Mouse (Mus musculus) right cerebral cortex, postnatal 25 days (tissue): ENCODE data around the gene Crybb1.

ENCODE experiments used
- DNase-seq: peaks from one replicate; pipeline ENCODE4 v3.0.0; 2022

Gene Crybb1

DNA sequence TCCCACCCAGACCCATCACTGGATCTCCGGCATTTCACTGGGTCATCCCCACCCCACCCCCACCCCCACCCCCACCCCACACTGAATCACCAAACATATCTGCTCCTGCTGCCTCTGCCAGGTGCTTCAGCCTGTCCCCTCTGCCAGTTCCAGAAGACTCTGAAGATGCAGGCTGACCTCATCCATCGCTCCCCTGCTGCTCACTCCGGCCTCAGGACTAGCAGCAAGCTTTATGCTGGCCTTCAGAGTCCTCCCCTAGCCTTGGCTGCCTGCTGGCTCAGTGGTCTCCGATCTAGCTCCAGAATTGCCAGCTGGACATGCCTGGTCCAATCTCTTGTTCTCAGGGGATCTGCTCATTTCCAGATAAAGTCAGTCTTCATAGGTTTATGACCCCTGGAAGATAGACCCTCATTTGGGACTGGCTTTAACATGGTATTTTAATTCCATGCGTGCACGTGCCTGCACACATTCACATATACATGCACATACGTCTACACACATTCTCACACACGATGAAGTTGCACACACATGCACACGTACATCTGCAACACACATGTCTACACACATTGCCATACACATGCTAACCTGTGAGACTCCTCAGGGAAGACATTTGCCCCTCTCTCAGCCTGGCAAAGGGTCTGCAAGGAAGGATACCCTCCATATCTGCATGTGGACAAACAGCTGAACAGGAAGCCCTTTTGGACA lies 17.6 kb upstream of the Crybb1 start:
- no peak for DNase-seq

DNA sequence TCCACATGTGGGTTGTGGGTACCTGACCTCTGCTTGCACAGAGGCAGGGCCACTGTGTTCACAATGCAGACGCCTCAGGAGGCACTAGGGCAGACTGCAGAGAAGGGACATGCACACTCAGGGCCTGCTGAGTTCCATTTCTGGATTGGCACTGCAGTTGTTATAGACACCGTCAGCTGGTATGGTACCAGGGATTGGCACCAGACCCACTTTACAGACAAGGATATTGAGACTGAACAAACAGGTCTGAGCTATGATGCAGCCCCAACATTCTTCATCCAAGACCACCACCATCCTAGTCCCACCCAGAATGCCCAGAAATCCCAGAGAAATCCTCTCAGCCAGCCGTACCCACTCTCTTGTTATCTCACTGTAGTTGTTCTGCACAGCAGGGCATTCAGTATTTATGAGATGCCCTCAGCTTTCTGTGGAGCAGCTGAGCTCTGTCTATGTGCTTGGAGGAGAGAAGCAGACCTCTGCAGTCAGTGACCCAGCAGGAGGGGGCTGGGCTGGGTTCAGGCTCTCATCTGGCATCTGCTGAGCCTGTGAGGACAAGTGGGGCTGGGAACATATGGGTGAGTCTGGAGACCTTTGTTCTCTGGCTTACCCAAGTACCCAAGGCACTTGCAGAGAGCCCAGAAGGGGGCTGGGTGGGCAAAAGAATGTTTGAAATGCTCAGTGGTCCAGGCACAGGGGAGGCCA lies 16.7 kb upstream of the Crybb1 start:
- no peak for DNase-seq

DNA sequence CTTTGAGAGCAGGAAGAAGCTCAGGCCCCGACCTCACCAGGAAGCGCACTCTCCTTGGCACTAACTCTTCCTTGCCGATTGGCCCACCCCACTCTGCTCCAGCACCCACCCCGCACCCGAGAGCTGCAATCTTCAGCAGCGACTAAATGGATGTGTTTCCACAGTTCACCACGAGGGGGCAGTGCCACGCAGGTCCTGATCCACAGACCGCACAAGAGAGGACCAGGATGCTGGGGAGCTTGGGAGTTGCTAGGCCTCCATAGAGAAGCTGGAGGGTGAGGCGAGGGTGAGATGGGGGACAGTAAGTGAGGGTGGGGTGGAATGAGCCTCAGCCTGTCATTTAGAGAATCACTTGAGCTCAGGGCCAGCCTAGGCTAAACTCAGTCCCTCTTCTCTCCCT lies 14.9 kb upstream of the Crybb1 start:
- peak; percentile 82 for DNase-seq

DNA sequence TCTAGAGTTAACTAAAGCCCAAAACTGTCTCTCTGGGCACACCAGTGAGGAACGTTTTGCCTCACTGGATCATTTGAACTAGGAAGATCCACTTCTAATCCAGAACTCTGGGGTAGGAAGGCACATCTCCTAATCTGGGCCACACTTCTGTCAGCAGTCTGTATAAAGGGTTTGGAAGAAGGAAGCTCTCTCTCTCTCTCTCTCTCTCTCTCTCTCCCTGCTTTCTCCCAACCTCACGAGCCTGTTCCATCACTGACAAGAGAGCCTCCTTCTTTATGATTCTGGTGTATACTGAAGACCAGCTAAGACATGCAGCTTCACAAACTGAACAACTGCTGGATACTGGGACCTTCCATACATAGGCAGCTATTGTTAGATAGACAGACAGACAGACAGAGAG lies 13.8 kb upstream of the Crybb1 start:
- no peak for DNase-seq

DNA sequence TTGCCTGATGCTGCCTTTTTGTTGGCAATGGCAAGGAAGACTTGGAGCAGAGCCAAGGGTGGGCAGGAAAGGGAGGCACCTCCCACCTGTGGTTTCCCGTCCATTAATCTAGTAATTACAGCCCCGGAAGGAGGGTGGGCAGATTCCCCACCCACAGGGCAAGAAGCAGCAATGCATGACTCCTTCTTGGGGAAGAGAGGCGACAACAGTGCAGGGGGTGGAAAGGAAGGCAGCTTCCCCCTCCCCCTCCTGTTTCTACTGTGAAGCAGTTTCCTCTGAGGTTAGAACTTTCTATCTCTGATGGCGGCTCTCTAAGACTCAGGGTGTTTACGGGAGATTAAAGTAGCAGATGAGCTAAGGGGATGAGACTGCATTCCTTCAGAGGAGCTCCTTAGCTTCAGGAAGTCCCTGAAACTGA lies 13.2 kb upstream of the Crybb1 start:
- DNase-seq: no peak

DNA sequence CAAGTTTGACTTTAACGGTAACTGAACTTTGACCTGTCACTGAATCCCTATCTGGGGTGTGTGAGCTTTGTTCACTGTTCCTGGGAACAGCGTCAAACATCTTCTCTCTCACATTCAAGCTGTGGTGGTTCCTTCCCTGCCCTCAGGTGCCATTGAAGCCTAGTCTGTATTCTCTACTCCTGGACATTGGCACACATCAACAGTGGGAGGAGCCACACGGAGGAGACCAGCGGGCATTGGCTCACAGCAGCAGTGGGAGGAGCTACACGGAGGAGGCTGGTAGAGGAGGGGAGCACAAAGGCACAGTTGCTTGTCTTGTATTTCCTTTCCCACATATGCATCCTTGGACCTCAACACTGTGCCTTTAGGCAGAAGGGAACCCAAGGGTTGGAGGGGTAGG lies 12.6 kb upstream of the Crybb1 start:
- no peak for DNase-seq

DNA sequence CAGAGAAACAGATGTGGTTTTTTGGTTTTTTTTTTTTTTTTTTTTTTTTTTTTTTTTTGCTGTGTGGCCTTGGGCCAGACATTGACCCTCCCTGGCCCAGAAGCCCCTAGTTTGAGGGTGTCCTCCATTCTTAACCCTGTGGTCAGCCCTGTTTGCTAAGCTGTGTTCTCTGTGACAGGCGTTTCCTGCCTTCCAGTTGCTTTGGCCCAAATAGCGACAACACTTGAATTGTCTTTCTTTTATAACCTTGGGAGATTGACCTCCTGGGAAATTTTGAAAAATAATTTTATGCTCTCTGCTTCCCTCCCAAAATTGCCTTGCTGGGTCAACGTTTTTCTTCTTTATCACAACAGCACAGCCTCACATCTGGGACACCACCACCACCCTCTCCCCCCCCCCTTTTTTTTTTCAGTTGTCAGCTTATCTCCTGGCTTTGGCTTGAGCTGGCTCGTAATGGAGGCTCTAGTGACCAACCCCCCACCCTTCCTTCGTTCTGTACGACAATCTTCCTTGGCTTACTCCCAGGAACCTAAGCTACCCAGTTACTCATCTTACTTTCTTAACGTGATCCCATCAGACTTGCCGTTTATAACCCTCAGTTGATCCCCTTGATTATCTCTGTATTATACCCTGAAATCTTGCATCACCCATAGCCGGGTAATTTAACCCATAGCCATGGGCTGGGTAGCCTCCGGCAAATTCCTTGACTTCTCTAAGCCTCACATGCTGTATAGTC lies 11.9 kb upstream of the Crybb1 start:
- DNase-seq: no peak

DNA sequence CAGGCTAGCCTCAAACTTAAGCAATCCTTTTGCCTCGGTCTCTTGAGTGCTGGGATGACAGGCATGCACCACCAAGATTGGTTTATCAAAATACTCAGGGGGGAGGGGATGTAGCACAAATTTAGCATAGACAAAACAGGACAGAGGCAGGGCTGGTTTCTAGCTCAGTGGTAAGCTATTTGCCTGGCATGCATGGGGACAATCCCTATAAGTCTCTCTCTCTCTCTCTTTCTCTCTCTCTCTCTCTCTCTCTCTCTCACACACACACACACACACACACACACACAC lies 11.4 kb upstream of the Crybb1 start:
- DNase-seq: no peak

DNA sequence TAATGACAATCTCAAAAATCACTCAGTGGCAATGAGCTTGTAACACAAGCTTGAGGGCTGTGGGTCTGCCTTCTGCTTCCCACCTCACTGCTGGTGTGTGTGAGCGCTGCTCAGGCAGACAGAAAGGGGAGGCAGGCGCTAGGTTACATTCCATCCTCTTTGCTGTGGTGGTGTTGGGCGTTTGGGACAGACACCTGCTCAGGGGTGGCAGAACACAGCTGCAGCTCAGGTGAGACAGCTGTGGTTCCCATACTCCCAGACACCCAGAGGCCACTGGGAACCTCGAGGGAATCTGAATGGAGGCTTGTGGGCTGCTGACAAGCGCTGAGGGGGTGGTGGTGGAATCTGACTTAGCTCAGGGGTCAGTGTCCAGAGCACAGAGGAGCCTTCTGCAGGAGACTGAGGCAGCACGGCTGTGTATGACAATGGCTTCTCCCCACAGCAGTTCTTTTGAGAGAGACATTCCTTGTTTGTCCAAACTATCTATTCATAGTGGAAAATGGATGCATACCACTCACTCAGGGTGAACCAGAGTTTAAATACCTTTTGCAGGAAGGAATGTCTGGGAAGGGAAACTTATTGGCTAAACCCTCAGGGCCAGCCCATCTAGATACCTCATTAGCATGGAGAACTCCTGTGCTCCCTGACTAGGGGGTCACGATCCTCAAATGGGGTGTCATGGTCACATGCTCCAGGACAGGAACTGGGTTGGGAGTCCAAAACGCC lies 10.6 kb upstream of the Crybb1 start:
- DNase-seq: no peak

DNA sequence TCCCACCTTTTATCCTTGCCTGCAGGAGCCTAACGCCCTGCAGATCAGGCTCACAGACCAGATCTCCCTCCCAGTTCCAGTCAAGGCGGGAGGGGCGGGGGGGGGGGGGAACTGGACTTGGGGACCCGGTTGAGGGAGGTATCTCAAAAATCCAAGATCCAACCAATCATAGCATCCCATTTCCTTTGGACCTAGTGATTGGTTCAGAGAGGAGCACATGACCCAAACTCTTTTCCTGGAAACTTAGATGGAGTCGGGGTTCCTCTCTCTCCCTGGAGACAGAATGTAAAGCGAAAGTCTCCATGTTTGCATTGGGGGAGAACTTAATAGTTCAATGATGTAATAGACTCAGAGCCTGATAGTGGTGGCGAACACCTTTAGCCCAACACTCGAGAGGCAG lies 8.2 kb upstream of the Crybb1 start:
- no peak for DNase-seq

DNA sequence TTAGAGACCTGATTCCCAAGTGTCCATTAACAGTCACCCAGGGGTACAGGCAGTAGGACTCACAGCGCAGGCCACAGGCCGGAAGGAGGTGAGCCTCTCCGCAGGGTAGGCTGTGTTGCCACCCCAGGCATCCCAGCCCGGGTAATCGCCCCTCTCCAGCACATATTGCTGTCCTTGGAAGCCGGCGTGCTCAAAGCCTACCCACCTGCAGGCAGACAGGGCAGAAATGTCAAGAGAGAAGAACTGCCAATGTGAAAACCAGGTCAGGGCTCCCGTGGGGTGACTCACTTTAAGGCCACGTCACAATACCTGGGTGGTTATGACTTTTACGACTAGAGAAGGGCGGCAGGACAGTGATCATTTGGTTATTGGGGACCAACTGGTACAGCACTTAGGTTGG lies 6.5 kb upstream of the Crybb1 start:
- DNase-seq: no peak

DNA sequence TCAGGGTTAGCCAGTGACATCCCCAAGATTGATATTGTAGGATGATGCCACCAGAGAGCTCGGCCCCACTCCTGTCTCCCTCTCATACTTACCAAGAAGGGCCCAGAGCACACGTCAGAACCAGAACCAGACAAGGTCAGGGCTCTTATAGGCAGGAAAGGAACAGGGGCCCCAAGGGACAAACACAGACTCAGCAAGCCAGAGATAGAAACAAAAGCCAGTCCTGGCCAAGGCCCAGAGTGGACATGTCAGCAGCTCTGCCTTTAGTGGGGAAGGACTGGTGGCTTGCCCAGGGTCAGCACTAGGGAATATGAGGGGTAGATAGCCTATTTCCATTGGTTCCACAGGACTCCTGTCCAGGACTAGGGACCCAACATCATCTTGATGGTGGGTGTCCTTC lies 3.2 kb upstream of the Crybb1 start, which contains the start of gene Cryba4:
Gene Cryba4 (minus strand): TSS at position 119 of the 400 bp plus-strand sequence.
- no peak for DNase-seq

DNA sequence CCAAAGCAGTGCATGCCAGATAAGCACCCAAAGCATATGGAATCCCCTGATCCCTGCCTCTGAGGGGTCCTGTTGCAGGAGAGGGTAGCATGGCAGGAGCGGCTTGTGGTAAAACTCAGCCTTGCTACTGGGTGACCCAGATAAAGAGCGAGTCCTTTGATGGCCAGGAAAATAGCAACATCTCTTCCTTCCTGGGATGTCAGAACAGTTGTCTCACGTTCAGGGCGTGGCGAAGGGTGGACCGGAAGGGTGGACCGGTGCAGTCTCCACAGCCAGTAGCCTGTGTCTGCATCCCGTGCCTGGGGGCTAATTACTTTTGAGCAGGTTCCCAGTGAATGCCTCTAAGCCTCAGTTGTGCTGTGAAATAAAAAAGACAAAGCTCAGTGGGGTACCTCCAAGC lies 2.4 kb upstream of the Crybb1 start:
- DNase-seq: no peak

DNA sequence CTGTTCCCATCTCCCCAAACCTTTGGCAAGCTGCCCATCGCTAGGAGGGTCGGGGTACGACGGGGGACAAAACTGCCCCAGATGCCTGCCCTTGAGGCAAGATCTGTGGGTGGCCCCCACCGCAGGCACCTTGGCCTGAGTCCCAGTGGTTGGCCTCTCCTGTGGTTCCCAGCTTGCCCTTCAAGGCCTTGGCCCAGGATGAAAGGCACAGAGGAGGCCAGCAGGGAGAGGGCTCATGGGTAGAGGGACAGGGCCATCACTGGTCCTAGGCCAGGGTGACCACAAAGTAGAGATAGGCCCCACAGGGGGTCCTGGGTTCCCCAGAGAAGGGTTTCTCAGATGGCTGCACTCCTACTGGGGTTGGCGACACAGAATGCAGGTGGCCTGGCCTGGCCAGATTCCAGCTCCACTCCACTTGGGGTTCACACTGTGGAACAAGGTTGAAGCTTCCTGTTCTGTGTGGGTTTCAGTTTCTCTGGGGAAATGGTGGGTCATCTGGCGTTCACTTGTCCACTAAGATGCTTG lies 1.3 kb upstream of the Crybb1 start:
- peak; percentile 51 for DNase-seq

DNA sequence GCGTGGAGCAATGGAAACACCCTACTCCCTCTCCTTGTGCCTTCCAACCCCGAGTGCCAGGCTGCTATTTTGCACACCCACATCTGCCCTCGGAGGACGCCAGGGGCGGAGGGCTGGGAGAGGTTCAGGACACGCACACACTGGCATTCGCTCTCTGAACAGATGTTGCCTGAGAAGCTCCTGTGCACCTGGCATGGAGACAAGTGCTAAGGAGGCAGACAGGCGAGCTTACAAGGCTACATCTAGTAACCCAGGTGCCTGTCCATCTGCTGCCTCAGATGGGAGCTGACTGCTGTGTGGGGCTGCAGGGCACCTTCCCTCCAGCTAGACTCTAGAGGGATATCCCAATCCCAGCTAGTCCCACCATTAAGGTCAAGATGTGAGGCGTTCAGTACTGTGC lies 842 bp downstream of the Crybb1 start:
- DNase-seq: no peak

DNA sequence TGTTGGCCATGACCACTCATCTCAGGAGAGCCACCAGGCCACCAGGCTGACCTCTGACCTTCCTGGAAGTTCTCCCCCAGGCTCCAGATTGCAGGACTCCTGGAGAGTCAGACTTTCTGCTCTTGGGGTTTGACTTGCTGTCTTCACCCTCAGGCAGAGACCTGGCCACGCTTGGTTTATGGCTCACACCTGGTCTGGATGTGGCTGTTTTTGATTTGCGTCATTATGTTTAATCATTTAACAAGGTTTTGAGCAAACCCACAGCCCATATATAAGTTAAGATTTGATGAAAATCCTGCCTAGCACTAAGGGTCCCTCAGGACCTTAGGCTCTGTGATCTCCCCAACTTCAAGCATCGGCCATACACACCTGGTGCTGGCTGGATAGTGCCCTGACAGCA lies 2.3 kb downstream of the Crybb1 start:
- DNase-seq: no peak

DNA sequence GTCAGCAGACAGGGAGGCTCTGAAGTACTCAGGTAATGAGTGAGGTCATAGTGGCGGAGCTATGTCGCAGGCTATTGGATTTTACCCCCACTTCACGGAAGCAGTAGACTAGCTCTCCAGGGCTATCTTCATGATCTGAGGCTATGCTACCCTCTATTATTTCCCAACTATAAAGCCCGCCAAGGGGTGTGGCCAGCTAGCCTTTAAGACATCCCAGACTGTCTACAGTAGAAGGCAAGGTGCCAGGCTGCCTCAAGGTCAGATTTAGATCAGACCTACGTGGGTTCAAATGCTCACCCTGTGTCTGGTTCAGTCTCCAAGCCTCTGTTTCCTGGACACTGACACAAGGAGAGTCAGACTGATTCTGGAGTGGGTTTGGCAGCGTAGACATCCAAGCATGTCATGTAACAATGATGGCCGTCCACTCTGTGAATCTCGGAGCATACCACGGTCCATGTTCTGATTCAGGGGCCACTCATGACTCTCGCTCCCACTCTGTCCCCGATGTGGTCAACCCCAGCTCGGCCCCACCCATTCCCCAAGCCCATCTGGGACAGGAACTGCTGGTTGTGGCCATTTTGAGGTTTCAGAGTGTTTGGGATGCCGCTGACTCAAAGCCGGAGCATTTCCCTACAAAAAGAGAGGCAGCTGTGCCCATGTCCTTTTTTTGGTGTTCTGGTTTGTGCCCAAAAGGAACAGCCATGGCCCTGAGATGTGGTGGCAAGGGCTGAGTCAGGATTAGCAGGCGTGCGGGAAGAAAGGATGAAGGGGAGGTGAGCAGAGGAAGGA lies 4.4 kb downstream of the Crybb1 start:
- DNase-seq: no peak

DNA sequence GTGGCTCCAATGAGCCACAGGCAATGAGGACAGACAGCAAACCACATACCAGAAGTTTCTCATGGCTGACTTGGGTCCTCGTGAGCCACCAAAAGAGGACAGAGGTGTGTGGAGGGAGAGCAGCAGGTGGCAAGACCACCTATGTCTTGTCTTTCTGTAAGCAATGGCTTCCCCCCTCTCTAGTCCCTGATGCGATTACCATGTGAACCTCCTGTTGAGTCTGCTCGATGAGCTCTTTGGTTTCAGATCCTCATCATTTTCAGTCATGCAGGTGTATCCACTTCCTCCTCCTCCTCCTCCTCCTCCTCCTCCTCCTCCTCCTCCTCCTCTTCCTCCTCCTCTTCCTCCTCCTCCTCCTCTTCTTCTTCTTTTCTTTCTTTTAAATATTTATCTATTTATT lies 5.2 kb downstream of the Crybb1 start:
- DNase-seq: no peak

DNA sequence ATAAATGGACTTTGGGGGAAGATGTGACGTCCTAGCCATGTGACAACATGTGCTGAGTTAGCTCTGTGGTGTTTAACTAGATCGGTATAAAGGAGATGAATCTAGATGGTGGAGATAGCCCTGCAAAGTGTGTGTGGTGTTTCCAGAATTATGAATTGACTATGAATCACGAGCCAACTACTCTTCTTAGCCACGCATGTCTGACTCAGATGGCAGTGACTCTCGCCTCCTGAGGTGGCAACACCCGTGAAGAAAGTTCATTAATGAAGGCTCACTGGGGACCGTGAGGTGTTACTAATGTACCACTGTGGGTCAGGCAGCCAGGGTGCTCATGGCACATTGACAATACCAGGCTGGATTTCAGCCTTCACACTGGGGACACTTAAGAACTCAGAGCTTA lies 8.5 kb downstream of the Crybb1 start:
- DNase-seq: no peak

DNA sequence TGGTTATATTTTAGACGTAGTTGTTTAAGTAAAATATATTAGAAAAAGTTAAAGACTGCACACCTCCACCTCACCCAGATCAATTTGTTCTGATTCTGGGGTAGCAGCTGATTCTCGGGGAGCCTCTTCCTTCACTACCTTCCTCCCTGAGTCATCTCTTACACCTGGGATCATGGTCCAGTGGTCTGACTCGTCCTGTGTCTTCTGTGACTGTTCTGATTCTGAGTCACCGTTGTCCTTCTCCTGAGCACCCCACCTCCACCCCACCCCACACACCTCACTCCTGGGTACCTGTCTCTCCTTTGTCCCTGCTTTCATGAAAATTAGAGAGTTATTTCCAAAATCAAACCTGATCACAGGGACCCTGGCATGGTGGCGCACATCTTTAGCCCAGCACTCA lies 9.5 kb downstream of the Crybb1 start:
- no peak for DNase-seq

DNA sequence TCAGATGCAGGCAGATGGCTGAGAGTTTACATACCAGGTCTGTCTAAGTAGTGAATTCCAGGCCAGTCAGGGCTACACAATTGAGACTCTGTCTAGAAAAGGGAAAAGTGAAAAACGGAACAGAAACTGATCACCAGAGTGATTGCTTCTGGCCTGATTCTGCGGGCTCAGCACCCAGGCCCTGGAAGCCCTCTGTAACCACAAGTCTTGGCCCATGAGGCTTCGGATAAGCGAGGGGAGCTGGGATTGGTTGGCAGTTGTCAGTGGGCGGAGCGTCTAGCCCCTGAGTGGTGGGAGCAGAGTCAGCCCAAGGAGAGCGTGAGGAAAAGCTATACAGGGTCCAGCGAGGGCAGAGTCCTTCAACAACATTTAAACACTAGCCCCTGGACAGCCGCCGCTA lies 9.9 kb downstream of the Crybb1 start:
- no peak for DNase-seq

DNA sequence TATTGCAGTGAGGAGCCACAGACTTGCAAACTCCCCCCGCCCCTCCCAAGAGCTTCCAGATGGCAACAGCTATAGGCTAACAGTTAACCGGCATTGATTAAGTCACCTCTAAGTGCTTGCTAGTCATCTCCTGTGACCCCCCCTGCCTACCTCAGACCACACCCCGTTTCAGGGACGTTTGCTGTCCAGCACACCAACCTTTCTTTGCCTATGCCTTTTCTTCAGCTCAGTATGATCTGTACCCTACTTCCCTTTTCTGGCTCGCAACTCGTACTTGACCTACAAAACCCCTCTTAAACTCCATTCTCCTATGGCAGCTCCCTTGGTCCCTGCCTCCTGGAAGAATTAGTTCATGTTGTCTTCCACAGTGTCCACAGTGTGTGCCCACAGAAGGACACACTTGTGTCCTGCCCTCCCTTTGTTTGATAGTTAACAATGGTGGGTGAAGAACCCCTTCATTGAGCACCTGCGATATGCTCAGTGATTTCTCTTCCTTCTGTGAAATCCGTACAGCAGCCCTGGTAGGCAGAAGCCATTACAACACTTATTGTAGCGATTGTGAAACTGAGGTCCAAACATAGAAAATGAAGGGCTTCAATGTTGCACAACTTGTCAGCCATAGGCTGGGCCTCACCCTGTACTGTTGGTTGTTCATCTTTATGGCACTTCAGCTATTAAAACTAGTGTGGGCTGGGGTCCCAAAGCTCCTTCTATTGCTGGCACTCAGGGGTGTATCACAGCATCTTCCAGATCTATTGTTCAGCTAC lies 10.6 kb downstream of the Crybb1 start:
- DNase-seq: no peak
